In the genomic region with DNA sequence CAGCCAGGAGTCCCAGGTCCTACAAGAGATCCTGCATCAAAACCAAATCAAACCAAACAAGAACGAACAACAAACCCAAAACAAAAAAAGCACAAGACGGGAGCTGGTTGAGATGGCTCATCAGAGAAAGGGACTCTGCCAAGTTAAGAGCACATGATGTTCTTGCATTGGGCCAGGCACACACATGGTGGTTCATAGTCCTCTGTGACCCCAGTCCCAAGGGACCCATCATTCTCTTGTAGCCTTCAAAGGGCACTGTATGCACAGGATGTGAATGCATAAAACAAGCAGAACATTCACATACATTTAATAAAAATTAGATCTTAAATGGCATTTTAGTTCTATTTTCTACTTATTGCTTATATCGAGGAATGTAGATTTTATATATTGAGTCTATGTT, we compare ENCODE assay signal across 18 mouse cellular contexts.
DNase-seq lines count a peak whose midpoint lies in the region; ATAC-seq and TF ChIP-seq lines count a peak whose summit lies in the region.
"Had no signal": no experiment of that assay in that cellular context is flagged by ENCODE, and none has a peak within 500 bp of the region (broad histone marks: within the 10 kb centered on the region; RNA-seq: fewer than 3 reads in every experiment).

No protein-coding gene starts in this region.

- TF ChIP-seq CTCF in lung, postnatal 0 days (IDR thresholded peaks at IDR 0.05): no peak
- no peak for TF ChIP-seq CTCF in liver, postnatal 0 days (IDR thresholded peaks at IDR 0.05; ENCODE audit: low read depth)

- ATAC-seq in lung, postnatal 0 days: peak; percentile 47; the same call in 1 of the 2 replicates
- no peak for ATAC-seq in liver, postnatal 0 days

- H3K4me1 ChIP-seq in lung, postnatal 0 days (ENCODE audit: insufficient read depth, low read depth, low read length): no peaks in the 10 kb centered on the region
- H3K4me1 ChIP-seq in liver, postnatal 0 days (ENCODE audit: insufficient read depth): no peaks in the 10 kb centered on the region
- H3K4me1 ChIP-seq: forebrain, embryonic 13.5 days; heart, embryonic 10.5 days; hindbrain, embryonic 15.5 days; midbrain, embryonic 13.5 days had no signal

- no peaks in the 10 kb centered on the region for H3K36me3 ChIP-seq in lung, postnatal 0 days (ENCODE audit: insufficient read depth, low read length)
- no peaks in the 10 kb centered on the region for H3K36me3 ChIP-seq in liver, postnatal 0 days (replicated peaks; ENCODE audit: insufficient read depth, low read length)
- H3K36me3 ChIP-seq: heart, embryonic 10.5 days; hindbrain, embryonic 15.5 days; limb, embryonic 10.5 days; midbrain, embryonic 13.5 days had no signal

- no peaks in the 10 kb centered on the region for H3K9me3 ChIP-seq in lung, postnatal 0 days (ENCODE audit: low read length)
- H3K9me3 ChIP-seq in liver, postnatal 0 days (ENCODE audit: low read length): no peaks in the 10 kb centered on the region
- H3K9me3 ChIP-seq: forebrain, embryonic 13.5 days; heart, embryonic 10.5 days; hindbrain, embryonic 15.5 days; limb, embryonic 10.5 days; midbrain, embryonic 13.5 days had no signal

- H3K27me3 ChIP-seq in lung, postnatal 0 days (replicated peaks; ENCODE audit: insufficient read depth, low read length): no peaks in the 10 kb centered on the region
- no peaks in the 10 kb centered on the region for H3K27me3 ChIP-seq in liver, postnatal 0 days (ENCODE audit: insufficient read depth, low read length)
- H3K27me3 ChIP-seq: forebrain, embryonic 13.5 days; hindbrain, embryonic 15.5 days; midbrain, embryonic 13.5 days had no signal

- no peak overlapping the region for H3K27ac ChIP-seq in lung, postnatal 0 days (ENCODE audit: low read length)
- no peak overlapping the region for H3K27ac ChIP-seq in liver, postnatal 0 days (ENCODE audit: low read depth)
- H3K27ac ChIP-seq: forebrain, embryonic 13.5 days; heart, embryonic 10.5 days; hindbrain, embryonic 15.5 days; limb, embryonic 10.5 days; midbrain, embryonic 13.5 days had no signal

- DNase-seq in adrenal gland, postnatal 14 days: peak; percentile 22
- DNase-seq in adrenal gland, postnatal 25 days: no peak
- DNase-seq in kidney, adult 9 months: peak; percentile 11
- no peak for DNase-seq in kidney, adult 18-20 months
- DNase-seq in lung, postnatal 0 days (ENCODE audit: low spot score): no peak
- DNase-seq in lung, postnatal 14 days: no peak
- DNase-seq in testis, postnatal 10 days (ENCODE audit: low spot score): peak; percentile 46
- no peak for DNase-seq in liver, postnatal 0 days
- DNase-seq: cerebellum, adult 11 months; cerebellum, adult 9-11 months; liver; spleen, adult 18-20 months; thymus, postnatal 14 days had no signal

- TF ChIP-seq EP300 in lung, postnatal 0 days (IDR thresholded peaks at IDR 0.05): no peak
- no peak for TF ChIP-seq EP300 in liver, postnatal 0 days (IDR thresholded peaks at IDR 0.05; ENCODE audit: low read depth)

- H3K9ac ChIP-seq in lung, postnatal 0 days (replicated peaks; ENCODE audit: low read depth): no peak overlapping the region
- H3K9ac ChIP-seq in liver, postnatal 0 days (replicated peaks): no peak overlapping the region
- H3K9ac ChIP-seq: forebrain, embryonic 13.5 days; hindbrain, embryonic 15.5 days; midbrain, embryonic 13.5 days had no signal

- H3K4me2 ChIP-seq in lung, postnatal 0 days (replicated peaks; ENCODE audit: low read depth, low read length): no peak overlapping the region
- H3K4me2 ChIP-seq in liver, postnatal 0 days (ENCODE audit: low read depth, low read length): no peak overlapping the region
- H3K4me2 ChIP-seq: forebrain, embryonic 13.5 days had no signal

- WGBS in lung, postnatal 0 days: 90% methylated on average over 3 of the region's 3 CpGs
- WGBS in liver, postnatal 0 days (ENCODE audit: insufficient replicate concordance): 81% methylated on average over 3 of the region's 3 CpGs

- no peak overlapping the region for H3K4me3 ChIP-seq in lung, postnatal 0 days (ENCODE audit: low read depth, low read length)
- H3K4me3 ChIP-seq in liver, postnatal 0 days (ENCODE audit: low read depth, low read length): no peak overlapping the region
- H3K4me3 ChIP-seq: forebrain, embryonic 13.5 days; heart, embryonic 10.5 days; hindbrain, embryonic 15.5 days; limb, embryonic 10.5 days; midbrain, embryonic 13.5 days had no signal

Comparison
In these comparisons a context has a peak if more than half of its experiments do, and no peak if none do; other contexts are left out.
1. DNase-seq: peak in adrenal gland, postnatal 14 days (single experiment), kidney, adult 9 months (single experiment) and testis, postnatal 10 days (single experiment); none in adrenal gland, postnatal 25 days (single experiment), kidney, adult 18-20 months (single experiment), lung, postnatal 0 days (single experiment), lung, postnatal 14 days (single experiment) and liver, postnatal 0 days (single experiment).